Mouse (Mus musculus): ENCODE measurements around the gene Pcsk6.
"Not testable (repeated sequence)": the region's sequence is repeated elsewhere in the genome, so short reads cannot be mapped to it uniquely, and the experiment has no call there.

The Pcsk6 gene

GRCm38 (mm10) chr7:65861591-65862472 is at the start of gene Pcsk6:
Gene Pcsk6, plus strand, starts transcription at chr7:65861734.
- peak in 1 of 2 experiments; percentile 31 for DNase-seq (ENCODE audit: low spot score in 2 of 2)

DNA sequence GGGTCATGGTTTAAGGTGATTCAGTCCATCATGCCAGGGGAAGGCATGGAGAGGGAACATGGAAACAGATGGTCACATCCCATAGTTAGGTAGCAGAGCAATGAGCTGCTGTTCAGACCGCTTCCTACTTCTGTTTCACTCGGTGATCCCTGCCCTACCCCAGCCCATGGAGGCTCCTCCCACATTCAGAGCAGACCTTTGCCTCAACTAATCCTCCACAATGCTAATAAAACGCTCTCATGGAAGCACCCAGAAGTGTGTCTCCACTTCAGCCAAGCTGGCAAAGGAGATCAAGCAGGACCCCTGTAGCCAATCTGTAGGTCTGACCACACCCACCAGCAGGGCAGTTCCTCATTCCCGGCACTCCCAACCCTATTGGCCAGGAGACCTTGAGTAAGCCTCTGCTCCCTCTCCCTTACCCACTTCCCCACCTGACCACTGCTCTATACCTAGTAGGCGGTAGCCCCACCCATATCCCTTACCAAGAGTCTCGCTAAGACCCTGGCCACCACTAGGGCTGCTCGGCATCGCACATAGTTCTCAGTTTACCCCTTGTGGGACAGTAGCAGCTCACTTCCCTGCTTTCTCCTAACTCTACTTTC is 47.8 kb upstream of the Pcsk6 start:
- DNase-seq (ENCODE audit: low spot score in 2 of 2), result no peak

DNA sequence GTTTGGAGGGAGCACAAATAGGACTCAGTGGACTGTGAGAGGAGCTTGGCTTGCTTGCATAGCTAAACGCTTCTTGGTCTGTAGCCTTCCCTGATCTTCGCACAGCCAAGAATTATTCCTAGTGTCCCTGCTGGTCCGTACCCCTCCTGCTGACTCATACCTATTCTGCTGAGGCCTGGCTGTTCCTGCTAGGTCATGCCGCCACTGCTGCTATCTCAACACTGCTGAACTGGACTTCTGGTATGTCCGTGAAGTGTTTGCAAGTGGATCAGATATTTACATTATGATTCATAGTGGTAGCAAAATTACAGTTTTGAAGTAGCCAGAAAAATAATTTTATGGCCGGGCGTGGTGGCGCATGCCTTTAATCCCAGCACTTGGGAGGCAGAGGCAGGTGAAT is 44.0 kb upstream of the Pcsk6 start:
- no peak for DNase-seq (ENCODE audit: low spot score in 2 of 2)

DNA sequence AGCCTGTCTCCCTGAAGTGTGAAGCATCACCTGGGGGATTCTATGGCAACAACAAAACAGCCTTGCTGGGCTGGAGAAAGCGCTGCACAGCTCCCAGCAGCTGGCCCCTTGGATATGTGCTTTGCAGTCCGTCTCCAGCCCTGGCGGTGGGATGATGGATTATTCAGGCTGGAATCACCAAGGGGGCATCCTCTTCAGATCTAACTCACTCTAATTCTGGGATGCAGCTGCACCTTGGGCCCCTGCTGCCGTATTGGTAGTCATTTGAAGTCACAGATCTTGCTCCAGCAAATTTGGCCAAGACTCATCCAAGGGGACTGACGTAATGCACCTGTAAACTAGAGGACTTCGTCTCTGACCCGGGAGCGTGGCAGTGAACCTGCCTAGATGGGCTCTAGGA is 41.1 kb upstream of the Pcsk6 start:
- no peak for DNase-seq (ENCODE audit: low spot score in 2 of 2)

DNA sequence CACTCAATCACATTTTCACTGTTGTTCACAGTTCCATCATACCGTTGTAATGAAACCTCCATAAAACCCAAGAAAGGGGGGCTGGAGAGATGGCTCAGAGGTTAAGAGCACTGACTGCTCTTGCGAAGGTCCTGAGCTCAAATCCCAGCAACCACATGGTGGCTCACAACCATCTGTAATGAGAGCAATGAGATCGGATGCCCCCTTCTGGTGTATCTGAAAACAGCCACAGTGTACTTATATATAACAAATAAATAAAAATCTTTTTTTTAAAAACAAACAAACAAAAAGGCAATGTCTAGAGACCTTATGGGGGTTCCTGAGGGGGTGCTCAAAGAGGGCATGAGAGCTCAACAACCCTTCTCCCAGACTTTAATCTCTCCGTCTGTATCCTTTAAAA is 39.6 kb upstream of the Pcsk6 start:
- DNase-seq (ENCODE audit: low spot score in 2 of 2), result not testable (repeated sequence)

DNA sequence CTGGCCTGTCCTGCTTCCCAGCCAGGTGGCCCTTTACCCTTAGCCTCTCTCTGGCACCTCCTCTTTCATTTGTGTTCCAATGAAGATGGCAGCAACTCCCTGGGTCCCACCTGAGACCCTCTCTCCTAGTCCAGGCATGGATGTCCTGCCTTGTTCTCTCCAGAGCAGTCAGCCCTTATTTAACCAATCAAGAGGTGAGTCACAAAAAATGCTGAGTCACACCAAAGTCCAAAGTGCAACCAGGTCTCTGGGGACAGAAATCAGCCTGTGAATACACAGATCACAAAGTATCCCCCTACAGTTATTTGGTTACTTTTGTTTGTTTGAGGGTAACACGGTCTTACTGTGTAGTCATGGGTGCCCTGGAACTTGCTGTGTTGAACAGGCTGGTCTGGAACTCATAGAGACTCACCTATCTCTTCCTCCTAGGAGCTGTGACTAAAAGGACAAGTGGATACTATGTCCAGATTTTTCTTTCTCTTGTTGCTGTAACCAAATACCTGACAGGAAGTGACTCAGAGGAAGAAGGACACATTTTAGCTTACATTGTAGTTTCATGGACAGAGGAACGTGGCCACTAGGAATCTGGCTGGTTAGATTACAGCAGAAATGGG is 38.9 kb upstream of the Pcsk6 start:
- DNase-seq (ENCODE audit: low spot score in 2 of 2), result no peak

DNA sequence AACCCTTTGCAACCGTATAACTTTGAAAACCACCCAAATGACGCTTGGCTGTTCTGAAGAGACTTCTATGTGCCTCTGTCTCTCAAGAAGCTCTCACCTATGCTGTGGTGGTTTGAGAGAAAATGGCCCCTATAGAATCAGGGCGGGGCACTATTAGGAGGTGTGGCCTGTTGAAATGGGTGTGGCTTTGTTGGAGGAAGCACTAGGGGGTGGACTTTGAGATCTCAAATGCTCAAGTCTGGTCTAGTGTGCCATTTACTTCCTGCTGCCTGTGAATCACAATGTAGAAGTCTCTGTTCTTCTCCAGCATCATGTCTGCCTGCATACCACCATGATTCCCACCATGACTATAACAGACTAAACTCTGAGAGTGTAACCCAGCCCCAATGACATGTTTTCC is 21.8 kb upstream of the Pcsk6 start:
- DNase-seq (ENCODE audit: low spot score in 2 of 2), result no peak

DNA sequence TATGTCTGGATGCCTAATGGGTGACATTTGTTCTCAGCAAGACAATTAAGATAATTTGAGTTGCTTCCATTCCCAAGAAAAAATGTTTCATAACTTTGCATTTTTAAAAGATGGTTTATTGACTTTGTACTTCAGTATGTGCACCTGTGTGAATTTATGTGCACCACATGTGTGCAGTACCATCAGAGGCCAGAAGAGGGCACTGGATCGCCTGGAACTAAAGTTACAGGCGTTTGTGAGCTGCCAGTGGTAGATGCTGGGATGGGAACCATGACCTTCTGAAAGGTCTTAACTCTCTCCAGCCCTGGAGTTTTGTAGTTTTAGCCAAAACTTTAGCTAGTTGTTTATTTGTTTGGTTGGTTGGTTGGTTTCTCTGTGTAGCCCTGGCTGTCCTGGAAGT is 18.3 kb upstream of the Pcsk6 start:
- DNase-seq (ENCODE audit: low spot score in 2 of 2), result no peak

GRCm38 (mm10) chr7:65860981-65861380 is 553 bp upstream of the Pcsk6 start:
- DNase-seq (ENCODE audit: low spot score in 2 of 2), result no peak

GRCm38 (mm10) chr7:65862473-65863176 is 1.1 kb downstream of the Pcsk6 start:
- DNase-seq (ENCODE audit: low spot score in 2 of 2), result no peak

DNA sequence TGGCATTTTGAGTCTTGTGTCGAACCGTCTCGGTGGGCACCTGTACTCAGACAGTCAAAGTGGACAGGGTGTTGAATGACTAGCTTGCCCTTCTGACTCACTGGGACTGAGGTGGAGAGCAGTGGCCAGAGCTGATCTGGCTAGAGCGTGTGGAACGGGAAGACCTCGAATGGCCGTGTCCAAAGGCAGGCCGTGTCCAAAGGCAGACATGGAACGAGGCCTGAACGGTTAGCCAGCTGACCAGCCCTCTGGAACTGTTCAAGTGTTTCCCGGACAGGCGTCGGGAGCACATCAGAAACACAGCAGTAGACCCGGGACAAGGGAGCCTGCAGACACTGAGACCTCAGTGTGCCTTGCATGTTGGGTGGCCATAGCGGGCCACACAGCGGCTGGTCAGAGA is 7.6 kb downstream of the Pcsk6 start:
- DNase-seq (ENCODE audit: low spot score in 2 of 2), result no peak

GRCm38 (mm10) chr7:65869794-65870193 is 8.3 kb downstream of the Pcsk6 start:
- no peak for DNase-seq (ENCODE audit: low spot score in 2 of 2)

DNA sequence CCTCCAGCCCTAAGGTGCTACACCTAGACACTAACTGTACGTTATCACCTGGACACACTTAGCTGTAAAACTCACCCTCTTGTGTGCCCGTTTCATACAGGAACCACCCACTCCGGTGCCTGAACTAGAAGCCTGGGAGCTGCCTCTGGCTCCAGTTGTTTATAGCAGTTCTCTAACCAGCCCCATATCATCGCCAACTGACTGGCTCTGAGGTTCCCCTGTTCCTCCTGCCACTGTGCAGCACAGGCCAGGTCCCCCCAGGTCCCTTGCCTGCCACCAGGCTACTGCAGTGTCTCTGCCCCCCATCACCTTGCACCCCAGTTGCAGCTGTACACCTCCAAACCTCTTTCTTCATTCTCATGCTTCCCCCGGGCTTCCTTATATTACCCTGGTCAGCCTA is 8.7 kb downstream of the Pcsk6 start:
- no peak for DNase-seq (ENCODE audit: low spot score in 2 of 2)

GRCm38 (mm10) chr7:65870928-65871580 is 9.5 kb downstream of the Pcsk6 start:
- DNase-seq (ENCODE audit: low spot score in 2 of 2), result no peak

- no peak for DNase-seq (ENCODE audit: low spot score in 2 of 2)
Measured at GRCm38 (mm10) chr7:65871851-65872250, 10.3 kb downstream of the Pcsk6 start.

GRCm38 (mm10) chr7:65873176-65873845 is 11.8 kb downstream of the Pcsk6 start:
- DNase-seq (ENCODE audit: low spot score in 2 of 2), result no peak

GRCm38 (mm10) chr7:65873902-65874301 is 12.4 kb downstream of the Pcsk6 start:
- DNase-seq (ENCODE audit: low spot score in 2 of 2), result no peak

GRCm38 (mm10) chr7:65876596-65876995 is 15.1 kb downstream of the Pcsk6 start:
- no peak for DNase-seq (ENCODE audit: low spot score in 2 of 2)

- no peak for DNase-seq (ENCODE audit: low spot score in 2 of 2)
Measured at GRCm38 (mm10) chr7:65878234-65878633, 16.7 kb downstream of the Pcsk6 start.

DNA sequence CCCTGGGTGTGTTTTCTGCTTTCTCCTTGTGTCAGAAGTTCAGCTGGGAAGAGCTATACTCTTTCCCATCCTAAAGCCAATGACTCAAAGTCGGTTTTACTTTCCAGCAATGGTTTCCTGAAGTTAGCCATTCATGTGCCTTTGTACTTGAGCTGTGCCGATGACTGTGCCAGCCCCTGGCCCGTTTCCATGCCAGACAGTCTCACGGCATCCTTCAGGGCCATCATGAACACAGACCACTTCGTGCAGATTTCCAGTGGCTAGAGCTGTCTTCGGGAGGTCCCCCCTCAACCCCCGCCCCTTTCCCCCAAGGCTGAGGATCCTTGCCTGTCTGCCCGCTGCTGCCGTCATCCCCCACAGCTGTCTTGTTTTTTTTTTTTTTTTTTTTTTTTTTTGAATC is 17.8 kb downstream of the Pcsk6 start:
- DNase-seq (ENCODE audit: low spot score in 2 of 2), result no peak

- no peak for DNase-seq (ENCODE audit: low spot score in 2 of 2)
Measured at GRCm38 (mm10) chr7:65880666-65881289, 19.2 kb downstream of the Pcsk6 start.
